Mouse (Mus musculus): ENCODE results near the gene Pla2g15.

The Pla2g15 gene

DNA sequence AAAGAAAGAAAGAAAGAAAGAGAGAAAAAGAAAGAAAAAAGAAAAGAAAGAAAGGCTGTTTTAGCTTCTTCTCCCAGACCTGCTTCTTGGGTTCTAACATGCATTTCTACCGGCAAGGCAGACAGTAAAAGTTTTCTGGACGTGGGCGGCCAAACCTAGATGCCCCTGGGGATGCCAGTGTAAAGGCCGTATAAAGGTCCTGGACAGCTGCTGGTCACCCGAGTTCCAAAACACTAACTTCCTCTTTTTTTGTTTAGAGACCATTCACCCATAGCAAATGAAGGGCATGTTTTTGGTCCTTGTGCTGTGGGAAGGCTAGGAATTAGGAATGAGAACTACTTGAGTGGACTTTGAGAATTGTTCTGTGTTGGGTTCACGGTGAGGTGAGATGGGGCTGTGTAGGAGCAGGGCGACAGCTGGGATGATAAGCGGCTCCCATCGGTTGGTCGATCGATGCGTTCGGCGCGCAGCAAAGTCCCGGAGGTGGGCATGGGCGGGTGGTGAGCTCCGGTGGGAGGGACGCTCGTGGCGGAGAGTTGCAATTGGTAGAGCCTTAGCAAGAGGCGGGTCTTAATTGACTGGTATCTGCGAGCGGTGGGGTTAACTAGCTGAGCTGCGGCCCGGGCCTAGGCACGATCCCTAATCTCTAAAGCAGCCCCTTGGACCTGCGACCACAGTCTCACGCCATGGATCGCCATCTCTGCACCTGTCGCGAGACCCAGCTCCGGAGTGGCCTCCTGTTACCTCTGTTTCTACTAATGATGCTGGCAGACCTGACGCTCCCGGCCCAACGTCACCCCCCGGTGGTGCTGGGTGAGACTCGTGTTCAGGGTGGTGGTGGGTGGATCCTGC, at the start of gene Pla2g15:
Gene Pla2g15 (plus strand): TSS at position 599 of the 852 bp plus-strand sequence.
- in situ Hi-C loops (cut with MboI, MseI): no loop called here

DNA sequence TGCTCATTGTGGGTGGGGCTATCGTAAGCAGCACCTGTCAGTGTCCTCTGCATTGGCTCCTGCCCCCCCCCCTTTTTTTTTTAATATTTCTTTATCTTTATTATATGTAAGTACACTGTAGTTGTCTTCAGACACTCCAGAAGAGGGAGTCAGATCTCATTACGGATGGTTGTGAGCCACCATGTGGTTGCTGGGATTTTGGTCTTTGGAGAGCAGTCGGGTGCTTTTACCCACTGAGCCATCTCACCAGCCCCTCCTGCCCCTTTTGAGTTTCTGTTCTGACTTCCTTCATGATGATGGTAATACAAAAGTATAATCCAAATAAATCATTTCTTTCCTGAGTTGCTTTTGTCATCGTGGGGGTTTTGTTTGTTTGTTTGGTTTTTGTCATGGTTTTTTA, 47.9 kb upstream of the Pla2g15 start:
- in situ Hi-C loops (cut with MboI, MseI): no loop called here

GRCm38 (mm10) chr8:106103888-106104287, 46.3 kb upstream of the Pla2g15 start:
- in situ Hi-C loops (cut with MboI, MseI): no loop called here

DNA sequence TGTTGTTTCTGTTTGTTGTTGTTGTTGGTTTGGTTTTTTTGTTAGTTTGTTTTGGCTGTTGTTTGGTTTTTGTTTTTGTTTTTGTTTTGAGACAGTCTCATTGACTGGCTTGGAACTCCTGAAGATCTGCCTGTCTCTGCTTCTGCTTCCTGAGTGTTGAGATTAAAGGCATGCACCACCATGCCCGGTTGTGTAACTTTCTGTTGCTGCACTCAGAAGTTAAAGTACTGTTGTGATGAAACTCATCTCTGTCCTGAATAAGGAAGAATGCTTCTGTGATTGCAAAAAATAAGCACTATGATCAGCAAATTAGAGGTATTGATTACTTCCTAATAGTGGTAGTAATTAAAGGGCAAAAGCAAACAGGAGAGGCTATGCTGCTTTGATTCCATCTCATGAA, 44.0 kb upstream of the Pla2g15 start:
- in situ Hi-C loops (cut with MboI, MseI): no loop called here

DNA sequence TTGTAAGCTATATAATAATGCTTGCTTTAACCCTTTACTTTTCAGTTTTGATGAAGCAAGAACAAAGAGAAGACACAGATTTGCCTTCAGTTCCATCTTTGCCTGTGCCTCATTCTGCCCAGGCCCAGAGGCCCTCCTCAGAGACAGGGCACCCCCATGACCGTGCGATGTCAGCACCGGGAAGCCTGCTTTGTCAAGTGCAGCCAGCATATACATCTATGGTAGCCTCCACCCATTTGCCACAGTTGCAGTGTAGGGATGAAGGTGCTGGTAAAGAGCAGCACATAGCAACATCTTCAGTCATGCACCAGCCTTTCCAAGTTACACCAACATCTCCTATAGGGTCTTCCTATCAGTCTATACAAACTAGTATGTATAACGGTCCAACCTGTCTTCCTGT, 42.1 kb upstream of the Pla2g15 start:
- in situ Hi-C loops (cut with MboI, MseI): no loop called here

- in situ Hi-C loops (cut with MboI, MseI): no loop called here
These were observed 41.5 kb upstream of the Pla2g15 start for GRCm38 (mm10) chr8:106108729-106109128.

DNA sequence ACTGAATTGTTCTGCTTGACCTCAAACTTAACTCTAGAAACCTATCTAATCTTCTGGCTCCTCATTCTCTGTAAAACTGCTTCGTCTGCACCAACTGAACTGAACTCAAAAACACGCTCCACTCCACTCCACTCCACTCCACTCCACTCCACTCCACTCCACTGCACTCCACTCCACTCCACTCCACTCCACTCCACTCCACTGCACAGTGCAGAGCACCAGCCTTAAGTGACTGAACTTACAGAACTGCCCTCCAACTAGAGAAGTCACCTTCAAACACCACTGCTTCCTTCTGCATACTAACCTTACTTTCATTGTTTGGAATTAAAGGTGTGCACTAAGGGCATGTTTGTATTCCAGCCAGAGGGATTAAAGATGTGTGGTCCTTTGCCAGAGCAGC, 38.2 kb upstream of the Pla2g15 start:
- in situ Hi-C loops (cut with MboI, MseI): no loop called here

GRCm38 (mm10) chr8:106112514-106112913, 37.7 kb upstream of the Pla2g15 start:
- in situ Hi-C loops (cut with MboI, MseI): no loop called here

DNA sequence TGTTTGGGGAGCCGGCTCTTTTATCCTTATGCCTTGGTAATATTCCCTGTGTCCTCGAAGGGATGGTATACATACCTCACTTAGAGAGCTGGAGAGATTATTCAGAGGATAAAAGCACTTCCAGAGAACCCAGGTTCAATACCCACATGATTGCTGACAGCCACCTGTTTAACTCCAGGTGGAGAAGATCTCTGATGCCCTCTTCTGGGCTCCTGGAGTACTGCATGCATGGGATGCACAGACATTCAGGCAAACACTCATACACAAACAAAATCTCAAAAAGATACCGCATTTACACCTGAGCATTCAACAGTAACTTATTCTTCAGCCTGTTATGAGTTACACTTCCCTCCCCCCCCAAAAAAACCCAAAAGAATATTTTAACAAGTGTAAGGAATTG, 34.3 kb upstream of the Pla2g15 start:
- in situ Hi-C loops (cut with MboI, MseI): no loop called here

DNA sequence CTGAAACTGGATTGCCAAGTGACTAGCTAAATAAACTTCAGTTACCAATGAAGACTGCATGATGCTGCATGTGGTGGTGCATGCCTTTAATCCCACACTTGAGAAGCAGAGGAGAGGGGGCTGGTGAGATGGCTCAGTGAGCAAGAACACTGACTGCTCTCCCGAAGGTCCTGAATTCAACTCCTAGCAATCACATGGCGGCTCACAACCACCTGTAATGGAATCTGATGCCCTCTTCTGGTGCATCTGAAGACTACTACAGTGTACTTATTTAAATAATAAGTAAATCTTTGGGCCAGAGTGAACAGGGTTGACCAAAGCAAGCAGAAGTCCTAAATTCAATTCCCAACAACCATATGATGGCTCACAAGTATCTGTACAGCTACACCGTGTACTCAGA, 26.8 kb upstream of the Pla2g15 start:
- in situ Hi-C loops (cut with MboI, MseI): no loop called here

GRCm38 (mm10) chr8:106126055-106126454, 24.1 kb upstream of the Pla2g15 start:
- in situ Hi-C loops (cut with MboI, MseI): no loop called here

GRCm38 (mm10) chr8:106127054-106127453, 23.1 kb upstream of the Pla2g15 start:
- in situ Hi-C loops (cut with MboI, MseI): no loop called here

- in situ Hi-C loops (cut with MboI, MseI): no loop called here
These were observed 22.3 kb upstream of the Pla2g15 start for GRCm38 (mm10) chr8:106127882-106128410.

DNA sequence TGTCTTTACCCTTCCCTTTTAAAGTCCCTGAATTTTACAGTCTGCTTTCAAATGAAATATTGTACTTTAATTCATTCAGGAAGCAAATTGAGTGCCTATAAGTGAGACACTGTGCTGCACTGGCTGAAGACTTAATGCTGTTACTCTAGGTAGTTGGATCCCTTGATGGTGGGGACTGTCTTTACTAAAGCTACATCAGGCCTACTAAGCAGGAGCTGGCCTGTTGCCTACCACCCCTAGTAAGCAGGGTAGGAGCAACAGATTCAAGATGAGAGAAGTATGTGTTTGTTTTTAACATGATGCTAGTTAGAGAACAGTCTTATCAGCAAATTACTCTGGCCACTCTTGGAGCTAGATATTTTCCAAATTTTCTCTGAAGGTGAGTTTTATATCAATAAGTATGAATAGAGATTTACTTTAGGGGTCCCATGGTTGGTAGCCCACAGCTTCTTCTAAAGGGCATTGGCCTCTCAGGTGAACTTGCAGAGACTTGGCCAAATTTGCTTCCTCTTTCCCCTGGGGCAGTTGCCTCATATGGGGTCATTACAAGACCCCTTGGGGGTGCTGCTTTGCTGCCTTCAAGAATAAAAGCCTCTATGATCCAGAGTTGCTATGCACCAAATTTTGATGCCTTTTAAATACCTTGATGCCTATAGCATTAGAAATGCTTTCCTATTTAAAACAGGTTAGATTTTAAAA, 20.8 kb upstream of the Pla2g15 start:
- in situ Hi-C loops (cut with MboI, MseI): no loop called here

DNA sequence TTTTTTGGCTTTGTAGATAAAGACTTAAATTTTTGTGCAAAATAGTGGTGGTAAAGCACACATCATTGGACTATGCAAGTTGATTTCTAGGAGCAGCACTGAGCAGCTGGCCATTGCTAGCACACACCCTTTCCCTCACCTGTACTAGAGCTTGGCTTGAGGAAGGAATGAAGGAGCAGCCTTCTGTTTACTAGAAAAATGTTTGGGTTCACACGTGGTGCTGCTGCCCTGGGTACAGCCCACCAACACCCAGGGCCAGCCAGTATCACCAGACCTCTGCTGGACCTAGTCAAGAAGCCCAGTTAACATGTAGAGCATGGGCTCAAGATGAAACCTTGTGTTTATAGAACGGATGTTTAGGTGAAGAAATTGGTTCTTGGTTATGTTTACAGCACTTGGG, 20.2 kb upstream of the Pla2g15 start:
- in situ Hi-C loops (cut with MboI, MseI): no loop called here

GRCm38 (mm10) chr8:106130505-106130904, 19.7 kb upstream of the Pla2g15 start:
- in situ Hi-C loops (cut with MboI, MseI): no loop called here

- in situ Hi-C loops (cut with MboI, MseI): no loop called here
These were observed 19.2 kb upstream of the Pla2g15 start for GRCm38 (mm10) chr8:106131021-106131420.

- in situ Hi-C loops (cut with MboI, MseI): no loop called here
These were observed 18.5 kb upstream of the Pla2g15 start for GRCm38 (mm10) chr8:106131488-106132222.

DNA sequence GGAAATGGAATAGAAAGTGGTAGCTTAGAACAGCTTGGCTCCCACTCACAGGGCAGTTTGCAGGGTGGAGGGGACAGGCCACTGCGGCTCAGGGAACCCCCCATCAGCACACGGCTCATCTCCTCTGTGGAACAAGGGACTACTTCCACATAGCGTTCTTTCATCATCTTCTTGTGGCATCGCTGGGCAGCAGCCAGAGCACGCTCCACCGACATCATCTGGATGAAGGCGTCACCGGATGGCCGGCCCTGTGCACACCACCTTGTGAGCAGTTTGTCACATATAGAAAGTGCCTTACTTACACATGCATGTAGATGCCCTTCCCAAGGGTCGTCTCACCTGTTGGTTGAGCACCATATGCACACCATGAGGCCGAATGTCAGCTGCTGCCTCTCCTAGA, 17.8 kb upstream of the Pla2g15 start:
- in situ Hi-C loops (cut with MboI, MseI): no loop called here

GRCm38 (mm10) chr8:106133526-106133925, 16.7 kb upstream of the Pla2g15 start:
- in situ Hi-C loops (cut with MboI, MseI): no loop called here

DNA sequence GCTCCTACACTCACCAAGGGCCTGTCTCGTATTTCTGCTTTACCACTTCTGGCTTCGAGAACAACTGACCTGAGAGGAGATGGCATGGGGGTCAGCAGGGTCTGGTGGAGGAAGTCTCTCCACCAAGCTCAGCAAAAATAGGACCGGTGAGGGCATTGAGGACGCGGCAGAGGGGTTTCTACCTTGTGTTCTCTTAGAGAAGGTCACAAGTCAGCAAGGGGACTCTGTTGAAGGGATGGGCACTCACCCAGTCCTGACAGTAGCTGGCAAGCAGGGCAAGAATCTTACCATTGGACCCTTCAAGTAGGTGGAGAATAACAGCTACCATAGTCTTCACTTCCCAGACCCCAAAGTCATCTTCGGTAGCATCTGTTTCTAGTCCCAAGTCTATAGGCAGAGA, 16.3 kb upstream of the Pla2g15 start:
- in situ Hi-C loops (cut with MboI, MseI): no loop called here

Measured in regulatory T cell (primary cell).